Mouse (Mus musculus): ENCODE measurements around the gene Gipc2. TPM values are rescaled to one million over a fixed set of nuclear protein-coding genes. Genes with fewer than 3 reads are reported as not detected.
A peak's percentile ranks its signal among the peaks of the same experiment; 100 is the strongest.

Gipc2 gene
- 17.8 and 19.7 TPM in 2 replicates for polyA plus RNA-seq (2015; fragmentation: Nextera tagmentation; extraction: Ambion mirVana)

GRCm38 (mm10) chr3:152166099-152166423 lies at the start of gene Gipc2:
TSS of gene Gipc2 (minus strand) at chr3:152166230.
- H3K4me2 ChIP-seq (ENCODE audit: low read depth, low read length): peak within 1 kb of the TSS; percentile 53
- peaks cover 9% of the 10 kb centered on the region for H3K4me1 ChIP-seq (ENCODE audit: control insufficient read depth, low read depth, low read length)
- WGBS (ENCODE audit: insufficient replicate concordance): 7% methylated on average over 10 of the region's 10 CpGs
- no peaks in the 10 kb centered on the region for H3K36me3 ChIP-seq (ENCODE audit: control insufficient read depth, insufficient read depth)
- H3K9me3 ChIP-seq (replicated peaks; ENCODE audit: control insufficient read depth, low read length): no peaks in the 10 kb centered on the region
- peak within 1 kb of the TSS; percentile 32; the same call in 1 of the 2 replicates for H3K9ac ChIP-seq (ENCODE audit: low read depth, low read length)
- peaks cover 41% of the 10 kb centered on the region for H3K27me3 ChIP-seq (ENCODE audit: control insufficient read depth, insufficient read depth, low read depth, low read length)
- peak within 1 kb of the TSS; percentile 18; the same call in 1 of the 2 replicates for H3K27ac ChIP-seq (ENCODE audit: low read length)
- peak within 1 kb of the TSS; percentile 52 for H3K4me3 ChIP-seq (ENCODE audit: low read depth, low read length)
- peak; percentile 20; the same call in 1 of the 2 replicates for ATAC-seq (ENCODE audit: low read depth)

DNA sequence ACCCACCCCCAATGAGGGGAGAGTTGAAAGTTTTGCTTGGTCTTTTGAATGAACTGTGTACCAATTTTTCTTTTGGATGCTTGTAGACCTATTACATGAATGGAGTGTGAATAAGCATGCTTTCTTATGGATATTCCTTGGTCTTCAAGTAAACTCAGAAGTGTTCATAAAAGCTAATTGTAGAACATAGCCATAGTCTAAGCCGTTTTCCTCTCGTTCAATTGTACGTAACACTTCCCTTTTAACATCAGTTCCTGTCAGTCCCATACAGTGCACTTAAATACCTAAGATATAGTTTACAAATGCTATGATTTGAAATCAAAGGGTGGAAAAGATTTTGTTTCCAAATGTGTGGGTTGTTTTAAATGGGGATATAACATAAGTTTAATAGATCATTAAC lies 47.4 kb upstream of the Gipc2 start:
- H3K4me2 ChIP-seq (ENCODE audit: low read depth, low read length): peak overlapping the region; percentile 88
- no peaks in the 10 kb centered on the region for H3K27me3 ChIP-seq (ENCODE audit: control insufficient read depth, insufficient read depth, low read depth, low read length)
- WGBS (ENCODE audit: insufficient replicate concordance): 32% methylated on average over 3 of the region's 3 CpGs
- ATAC-seq (ENCODE audit: low read depth): no peak
- peaks cover 26% of the 10 kb centered on the region for H3K36me3 ChIP-seq (ENCODE audit: control insufficient read depth, insufficient read depth)
- peaks cover 20% of the 10 kb centered on the region for H3K4me1 ChIP-seq (ENCODE audit: control insufficient read depth, low read depth, low read length)
- no peak overlapping the region for H3K9ac ChIP-seq (ENCODE audit: low read depth, low read length)
- peak overlapping the region; percentile 18; the same call in 1 of the 2 replicates for H3K4me3 ChIP-seq (ENCODE audit: low read depth, low read length)
- no peaks in the 10 kb centered on the region for H3K9me3 ChIP-seq (replicated peaks; ENCODE audit: control insufficient read depth, low read length)
- H3K27ac ChIP-seq (ENCODE audit: low read length): no peak overlapping the region

- H3K27me3 ChIP-seq (ENCODE audit: control insufficient read depth, insufficient read depth, low read depth, low read length): no peaks in the 10 kb centered on the region
- H3K4me2 ChIP-seq (ENCODE audit: low read depth, low read length): peak overlapping the region; percentile 88
- ATAC-seq (ENCODE audit: low read depth): no peak
- H3K9me3 ChIP-seq (replicated peaks; ENCODE audit: control insufficient read depth, low read length): no peaks in the 10 kb centered on the region
- WGBS (ENCODE audit: insufficient replicate concordance): 1% methylated on average over 7 of the region's 7 CpGs
- peak overlapping the region; percentile 99 for H3K4me3 ChIP-seq (ENCODE audit: low read depth, low read length)
- peak overlapping the region; percentile 98 for H3K27ac ChIP-seq (ENCODE audit: low read length)
- H3K9ac ChIP-seq (ENCODE audit: low read depth, low read length): peak overlapping the region; percentile 99
- H3K36me3 ChIP-seq (ENCODE audit: control insufficient read depth, insufficient read depth): peaks cover 10% of the 10 kb centered on the region
- H3K4me1 ChIP-seq (ENCODE audit: control insufficient read depth, low read depth, low read length): peaks cover 28% of the 10 kb centered on the region
Observed at GRCm38 (mm10) chr3:152211731-152212279, 45.8 kb upstream of the Gipc2 start.

- peak overlapping the region; percentile 98 for H3K27ac ChIP-seq (ENCODE audit: low read length)
- under 1% methylated on average over 49 of the region's 68 CpGs for WGBS (ENCODE audit: insufficient replicate concordance)
- H3K9ac ChIP-seq (ENCODE audit: low read depth, low read length): peak overlapping the region; percentile 99
- peak; percentile 35 for ATAC-seq (ENCODE audit: low read depth)
- H3K4me1 ChIP-seq (ENCODE audit: control insufficient read depth, low read depth, low read length): peaks cover 28% of the 10 kb centered on the region
- H3K9me3 ChIP-seq (replicated peaks; ENCODE audit: control insufficient read depth, low read length): no peaks in the 10 kb centered on the region
- H3K36me3 ChIP-seq (ENCODE audit: control insufficient read depth, insufficient read depth): peaks cover 4% of the 10 kb centered on the region
- H3K4me2 ChIP-seq (ENCODE audit: low read depth, low read length): peak overlapping the region; percentile 88
- peak overlapping the region; percentile 99 for H3K4me3 ChIP-seq (ENCODE audit: low read depth, low read length)
- no peaks in the 10 kb centered on the region for H3K27me3 ChIP-seq (ENCODE audit: control insufficient read depth, insufficient read depth, low read depth, low read length)
Observed at GRCm38 (mm10) chr3:152210728-152211391, 44.8 kb upstream of the Gipc2 start.

GRCm38 (mm10) chr3:152209967-152210634 lies 44.1 kb upstream of the Gipc2 start, which contains the start of the genes Dnajb4 and Fubp1:
TSS of gene Dnajb4 (minus strand) at chr3:152210302.
TSS of gene Fubp1 (plus strand) at chr3:152210422.
- H3K4me1 ChIP-seq (ENCODE audit: control insufficient read depth, low read depth, low read length): peaks cover 28% of the 10 kb centered on the region
- H3K4me3 ChIP-seq (ENCODE audit: low read depth, low read length): peak within 1 kb of the TSS; percentile 99
- under 1% methylated on average over 85 of the region's 85 CpGs for WGBS (ENCODE audit: insufficient replicate concordance)
- H3K36me3 ChIP-seq (ENCODE audit: control insufficient read depth, insufficient read depth): peaks cover 2% of the 10 kb centered on the region
- peak within 1 kb of the TSS; percentile 98 for H3K27ac ChIP-seq (ENCODE audit: low read length)
- peak within 1 kb of the TSS; percentile 99 for H3K9ac ChIP-seq (ENCODE audit: low read depth, low read length)
- no peaks in the 10 kb centered on the region for H3K9me3 ChIP-seq (replicated peaks; ENCODE audit: control insufficient read depth, low read length)
- no peaks in the 10 kb centered on the region for H3K27me3 ChIP-seq (ENCODE audit: control insufficient read depth, insufficient read depth, low read depth, low read length)
- H3K4me2 ChIP-seq (ENCODE audit: low read depth, low read length): peak within 1 kb of the TSS; percentile 88
- peak; percentile 95 for ATAC-seq (ENCODE audit: low read depth)

- Histone ChIP-seq H3K4me1 (ENCODE audit: control insufficient read depth, low read depth, low read length) (peaks cover 28% of the 10 kb centered on the region), H3K36me3 (ENCODE audit: control insufficient read depth, insufficient read depth) (peaks cover 2% of the 10 kb centered on the region), H3K4me3 (ENCODE audit: low read depth, low read length) (peak overlapping the region; percentile 99), H3K27ac (ENCODE audit: low read length) (peak overlapping the region; percentile 98), H3K9me3 (replicated peaks; ENCODE audit: control insufficient read depth, low read length) (no peaks in the 10 kb centered on the region), H3K4me2 (ENCODE audit: low read depth, low read length) (peak overlapping the region; percentile 77), H3K27me3 (ENCODE audit: control insufficient read depth, insufficient read depth, low read depth, low read length) (no peaks in the 10 kb centered on the region), H3K9ac (ENCODE audit: low read depth, low read length) (peak overlapping the region; percentile 99)
- peak; percentile 8 for ATAC-seq (ENCODE audit: low read depth)
- WGBS (ENCODE audit: insufficient replicate concordance): 3% methylated on average over 25 of the region's 25 CpGs
Observed at GRCm38 (mm10) chr3:152209177-152209966, 43.3 kb upstream of the Gipc2 start.

- peak overlapping the region; percentile 77 for H3K4me2 ChIP-seq (ENCODE audit: low read depth, low read length)
- no peaks in the 10 kb centered on the region for H3K27me3 ChIP-seq (ENCODE audit: control insufficient read depth, insufficient read depth, low read depth, low read length)
- peaks cover 27% of the 10 kb centered on the region for H3K4me1 ChIP-seq (ENCODE audit: control insufficient read depth, low read depth, low read length)
- no peak overlapping the region for H3K4me3 ChIP-seq (ENCODE audit: low read depth, low read length)
- H3K36me3 ChIP-seq (ENCODE audit: control insufficient read depth, insufficient read depth): peaks cover 2% of the 10 kb centered on the region
- H3K9me3 ChIP-seq (replicated peaks; ENCODE audit: control insufficient read depth, low read length): no peaks in the 10 kb centered on the region
- WGBS (ENCODE audit: insufficient replicate concordance): 81% methylated on average over 7 of the region's 7 CpGs
- H3K27ac ChIP-seq (ENCODE audit: low read length): peak overlapping the region; percentile 14; the same call in 1 of the 2 replicates
- ATAC-seq (ENCODE audit: low read depth): no peak
- H3K9ac ChIP-seq (ENCODE audit: low read depth, low read length): no peak overlapping the region; the same call in 1 of the 2 replicates
Observed at GRCm38 (mm10) chr3:152208096-152208885, 42.3 kb upstream of the Gipc2 start.

GRCm38 (mm10) chr3:152207156-152207555 lies 41.1 kb upstream of the Gipc2 start:
- no peak for ATAC-seq (ENCODE audit: low read depth)
- Histone ChIP-seq H3K4me3 (ENCODE audit: low read depth, low read length) (no peak overlapping the region), H3K27ac (ENCODE audit: low read length) (no peak overlapping the region), H3K27me3 (ENCODE audit: control insufficient read depth, insufficient read depth, low read depth, low read length) (no peaks in the 10 kb centered on the region), H3K9me3 (replicated peaks; ENCODE audit: control insufficient read depth, low read length) (no peaks in the 10 kb centered on the region), H3K9ac (ENCODE audit: low read depth, low read length) (no peak overlapping the region), H3K4me2 (ENCODE audit: low read depth, low read length) (no peak overlapping the region), H3K36me3 (ENCODE audit: control insufficient read depth, insufficient read depth) (no peaks in the 10 kb centered on the region; the same call in 1 of the 2 replicates), H3K4me1 (ENCODE audit: control insufficient read depth, low read depth, low read length) (peaks cover 18% of the 10 kb centered on the region)
- WGBS (ENCODE audit: insufficient replicate concordance): 86% methylated on average over 4 of the region's 4 CpGs

All from liver, embryonic 16.5 days (tissue).